Mouse (Mus musculus): ENCODE results near the gene Ssxb6. TPM values are rescaled to one million over a fixed set of nuclear protein-coding genes. Genes with fewer than 3 reads are reported as not detected.
"Not testable (repeated sequence)": the region's sequence is repeated elsewhere in the genome, so short reads cannot be mapped to it uniquely, and the experiment has no call there.

Ssxb6 gene
- not detected for total RNA-seq (2021)
- long read RNA-seq, experiment 1 = 0 reads
- long read RNA-seq, experiment 2 = 0 reads

- DNase-seq (ENCODE audit: low spot score) = not testable (repeated sequence)
Measured at GRCm38 (mm10) chrX:8548155-8548554, at the start of gene Ssxb6. Gene Ssxb6 (minus strand): TSS chrX:8548255.

GRCm38 (mm10) chrX:8591716-8592115 lies 43.7 kb upstream of the Ssxb6 start, which contains the start of gene Ssxb3:
Gene Ssxb3 (minus strand): TSS chrX:8591816.
- not testable (repeated sequence) for DNase-seq (ENCODE audit: low spot score)

- no peak for DNase-seq (ENCODE audit: low spot score)
Measured at GRCm38 (mm10) chrX:8524854-8525253, 23.2 kb downstream of the Ssxb6 start, which contains the start of gene Gm14459. Gene Gm14459 (minus strand): TSS chrX:8524954.

Other genes with a start within 250 kb of the Ssxb6 start
- not detected for gene Ssxb10, start 220.8 kb downstream of the Ssxb6 start, total RNA-seq (2021)
- gene Ssxb9, start 181.3 kb downstream of the Ssxb6 start, total RNA-seq (2021) = not detected
- not detected for gene Ssxb1, start 134.9 kb downstream of the Ssxb6 start, total RNA-seq (2021)
- not detected for gene Ssxb2, start 86.5 kb downstream of the Ssxb6 start, total RNA-seq (2021)
- not detected for gene Gm14459, start 23.3 kb downstream of the Ssxb6 start, total RNA-seq (2021)
- not detected for gene Ssxb3, start 43.6 kb upstream of the Ssxb6 start, total RNA-seq (2021)
- gene Ssxb8, start 142.6 kb upstream of the Ssxb6 start, total RNA-seq (2021) = not detected
- gene Ssx9, start 200.2 kb upstream of the Ssxb6 start, total RNA-seq (2021) = not detected

All from gastrocnemius, adult 18-20 months (tissue).